Mouse (Mus musculus): Measurements from ENCODE around the gene Chdh. TPM values are rescaled to one million over a fixed set of nuclear protein-coding genes. Genes with fewer than 3 reads are reported as not detected.

Chdh gene
- total RNA-seq (2023; ENCODE audit: inconsistent age) = 0.09 TPM in 1 of 4 replicates, not detected in the others

GRCm38 (mm10) chr14:30008733-30009575, at the start of gene Chdh, which contains the start of gene Il17rb:
TSS of gene Chdh (plus strand) at chr14:30009023.
TSS of gene Il17rb (minus strand) at chr14:30008896.

GRCm38 (mm10) chr14:29968075-29968821, 40.6 kb upstream of the Chdh start, which contains the start of gene Selenok:
TSS of gene Selenok (plus strand) at chr14:29968308.

GRCm38 (mm10) chr14:29978254-29979204, 30.3 kb upstream of the Chdh start, which contains the start of gene Actr8:
TSS of gene Actr8 (plus strand) at chr14:29978337.

Other genes with a start within 250 kb of the Chdh start
- 156 to 182 TPM (median 159 TPM) in 4 replicates for gene Selenok, start 40.7 kb upstream of the Chdh start, total RNA-seq (2023; ENCODE audit: inconsistent age)
- 54.2 to 63.1 TPM (median 60.4 TPM) in 4 replicates for gene Actr8, start 30.7 kb upstream of the Chdh start, total RNA-seq (2023; ENCODE audit: inconsistent age)
- gene Il17rb, start 127 bp upstream of the Chdh start, total RNA-seq (2023; ENCODE audit: inconsistent age) = not detected in 4 replicates

Data from B cell, adult (primary cell).